Mouse (Mus musculus) frontal cortex, postnatal 25 days (tissue): ENCODE results near the gene Ccdc189.
"Not testable (repeated sequence)": the region's sequence is repeated elsewhere in the genome, so short reads cannot be mapped to it uniquely, and the experiment has no call there.

Experiments
- DNase-seq, 2 experiments: peaks; one replicate each; pipeline ENCODE4 v3.0.0; 2022; ENCODE audit warnings: low spot score in 2 of 2

The Ccdc189 gene

DNA sequence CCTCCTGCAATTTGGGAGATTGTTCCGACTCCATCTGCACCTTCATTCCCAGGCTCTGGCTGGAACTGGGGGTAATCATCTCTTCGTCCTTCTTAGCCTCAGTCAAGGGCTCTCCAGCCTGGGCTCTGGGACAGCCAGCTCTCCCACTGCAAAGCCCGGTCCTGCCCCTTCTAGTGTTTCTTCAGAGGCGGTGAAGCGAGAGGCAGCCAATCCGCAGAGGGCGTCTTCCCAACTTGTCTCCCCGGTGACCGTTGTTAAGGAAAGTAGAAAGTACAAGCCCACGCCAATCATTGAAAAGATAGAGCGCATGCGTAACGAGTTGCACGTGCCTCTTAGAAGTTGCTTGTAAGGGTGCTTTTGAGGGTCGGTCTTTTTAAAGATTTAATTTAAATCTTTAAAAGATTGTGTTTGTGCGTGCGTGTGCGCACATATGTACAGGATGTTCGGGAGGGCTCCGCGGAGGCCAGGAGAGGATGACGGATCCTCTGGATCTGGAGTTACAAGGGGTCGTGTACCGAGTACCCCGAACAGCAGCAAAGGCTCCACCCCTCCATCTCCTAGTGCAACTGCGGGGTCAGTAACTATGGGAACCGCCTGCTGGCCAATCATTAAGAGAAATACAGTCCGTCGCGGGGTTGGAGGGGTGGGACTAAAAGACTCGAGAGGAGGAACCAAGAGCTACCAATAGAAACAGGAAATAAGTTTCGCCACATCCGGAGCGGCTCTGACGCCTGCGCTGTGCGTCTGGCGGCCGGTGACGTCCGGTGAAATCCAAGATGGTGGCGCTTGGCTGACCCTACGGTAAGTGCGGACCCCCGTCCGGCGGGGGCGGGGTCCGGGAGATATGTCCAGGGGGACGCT lies at the start of gene Ccdc189, which contains the start of gene Rnf40:
TSS of gene Ccdc189 (minus strand) at position 585 of the 861 bp plus-strand sequence.
TSS of gene Rnf40 (plus strand) at position 757 of the 861 bp plus-strand sequence.
- peak; percentile 84 to 91 for DNase-seq

DNA sequence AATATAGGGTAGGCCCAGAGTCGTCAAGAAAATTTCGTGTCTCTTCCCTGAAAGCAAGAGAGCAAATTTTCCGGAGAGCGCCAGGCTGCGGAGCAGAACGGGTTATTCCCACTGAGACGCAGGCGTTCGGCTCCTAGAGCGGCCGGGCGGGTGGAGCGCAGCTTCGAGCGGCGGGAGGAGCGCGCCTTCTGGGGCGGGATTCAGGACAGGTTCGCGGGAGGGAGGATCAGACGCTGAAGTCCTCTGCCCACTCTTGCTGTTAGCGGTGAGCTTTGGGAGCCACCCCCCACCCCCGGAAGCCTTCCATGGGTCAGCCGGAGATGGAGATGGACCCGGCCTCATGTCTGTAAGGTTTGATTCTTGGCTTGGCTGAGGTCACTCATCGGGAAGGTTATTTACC lies 48.6 kb upstream of the Ccdc189 start:
- peak; percentile 65 to 67 for DNase-seq

DNA sequence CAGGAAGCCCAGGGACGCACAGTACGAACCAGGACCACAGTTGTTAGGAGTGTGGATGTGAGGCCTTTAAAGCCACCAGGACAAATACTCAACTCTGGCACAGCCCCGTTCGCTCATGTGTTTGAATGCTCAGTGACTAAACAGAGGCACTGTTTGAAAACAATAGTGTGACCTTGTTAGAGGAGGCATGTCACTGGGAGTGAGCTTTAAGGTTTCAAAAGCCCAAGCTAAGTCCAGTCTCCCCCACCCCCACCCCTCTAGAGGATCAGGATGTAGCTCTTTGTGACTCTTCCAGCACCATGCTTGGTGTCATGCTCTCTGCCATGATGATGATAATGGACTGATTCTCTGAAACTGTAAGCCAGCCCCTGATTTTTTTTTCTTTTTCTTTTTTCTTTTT lies 43.0 kb upstream of the Ccdc189 start:
- no peak for DNase-seq

DNA sequence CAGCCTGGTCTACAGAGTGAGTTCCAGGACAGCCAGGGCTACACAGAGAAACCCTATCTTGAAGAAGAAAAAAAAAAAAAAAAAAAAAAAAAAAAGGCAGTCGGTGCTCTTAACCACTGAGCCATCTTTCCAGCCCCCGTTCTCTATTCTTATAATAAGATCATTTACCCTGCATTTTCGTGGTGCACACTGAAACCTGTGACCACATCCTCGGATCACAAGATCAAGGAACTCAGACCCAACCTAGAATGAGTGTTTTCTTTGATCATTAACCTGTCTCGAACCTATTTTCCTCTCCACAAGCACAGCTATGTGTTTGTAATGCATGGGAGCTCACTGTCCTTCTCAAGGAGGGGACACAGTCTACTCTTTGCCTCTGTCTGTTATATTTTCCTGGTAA lies 40.3 kb upstream of the Ccdc189 start:
- no peak for DNase-seq

DNA sequence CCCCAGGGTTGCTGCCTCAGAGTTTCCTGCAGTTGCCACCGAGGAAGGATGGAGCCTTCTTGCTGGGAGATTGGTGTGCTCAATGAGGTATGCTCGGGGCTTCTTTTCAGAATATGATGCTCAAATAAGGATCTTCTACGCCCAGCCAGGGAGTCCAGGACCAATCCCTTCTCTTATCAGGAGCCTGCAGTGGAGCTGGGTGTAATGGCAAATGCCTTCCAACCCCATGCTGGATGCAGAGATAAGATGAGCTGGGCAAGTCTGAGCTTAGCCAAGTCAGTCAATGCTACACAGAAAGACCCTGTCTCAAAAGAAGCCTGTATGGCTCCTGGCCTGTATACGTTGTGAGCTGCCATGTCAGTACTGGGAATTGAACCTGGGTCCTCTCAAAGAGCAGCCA lies 38.1 kb upstream of the Ccdc189 start:
- DNase-seq: no peak

DNA sequence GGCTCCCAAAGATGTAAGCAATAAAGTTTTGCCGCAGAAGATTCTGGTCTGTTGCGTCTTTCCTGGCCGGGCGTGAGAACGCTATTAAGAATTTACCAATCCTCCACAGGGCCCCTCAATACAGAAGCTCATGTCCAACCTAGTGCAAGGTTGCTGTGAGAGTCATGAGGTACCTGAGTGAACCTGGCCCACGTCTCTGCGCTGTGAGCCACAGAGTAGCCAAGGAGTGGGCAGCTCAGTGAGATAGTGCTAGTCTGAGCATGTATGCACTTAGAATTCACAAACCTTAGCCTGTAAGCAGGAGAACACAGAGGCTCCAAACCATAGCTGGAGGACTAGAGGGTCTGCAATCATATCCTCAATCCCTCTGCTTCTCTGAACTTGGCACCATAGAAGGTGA lies 37.6 kb upstream of the Ccdc189 start:
- DNase-seq: no peak

DNA sequence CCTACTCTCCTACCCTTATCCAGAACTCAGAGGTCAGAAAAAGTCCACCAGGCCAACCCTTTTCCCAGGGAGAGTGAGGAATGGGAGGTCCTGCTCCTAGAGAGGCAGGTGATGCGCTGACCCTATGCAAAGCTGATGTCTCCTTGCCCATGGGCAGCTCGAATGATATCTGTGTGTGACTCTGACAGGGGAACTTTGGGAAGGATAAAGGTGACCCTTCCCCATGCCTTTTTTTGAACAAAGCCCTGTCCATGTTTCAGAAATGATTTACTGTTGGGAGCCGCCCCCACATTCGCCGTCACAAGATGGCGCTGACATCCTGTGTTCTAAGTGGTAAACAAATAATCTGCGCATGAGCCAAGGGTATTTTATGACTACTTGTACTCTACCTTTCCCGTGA lies 30.0 kb upstream of the Ccdc189 start:
- not testable (repeated sequence) for DNase-seq

DNA sequence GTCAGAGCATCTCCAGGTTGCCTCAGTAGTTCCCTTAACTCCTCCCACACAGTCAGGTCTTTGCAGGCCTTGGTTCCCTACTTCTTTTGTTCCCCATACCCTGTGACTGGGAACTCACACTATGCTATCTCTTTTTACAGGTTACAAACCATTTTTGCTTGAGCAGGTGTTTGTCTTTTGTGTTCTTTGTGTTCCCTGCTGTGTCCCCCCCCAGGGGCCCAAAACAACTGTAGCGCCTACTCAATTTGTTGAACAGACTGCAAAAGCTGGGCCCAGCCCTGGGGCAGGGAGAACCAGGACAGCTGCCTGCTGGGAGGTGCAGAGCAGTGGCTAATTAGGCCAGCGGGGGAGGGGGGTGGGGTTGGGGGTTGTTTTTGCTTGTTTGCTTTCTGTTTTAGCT lies 29.6 kb upstream of the Ccdc189 start:
- DNase-seq: no peak

DNA sequence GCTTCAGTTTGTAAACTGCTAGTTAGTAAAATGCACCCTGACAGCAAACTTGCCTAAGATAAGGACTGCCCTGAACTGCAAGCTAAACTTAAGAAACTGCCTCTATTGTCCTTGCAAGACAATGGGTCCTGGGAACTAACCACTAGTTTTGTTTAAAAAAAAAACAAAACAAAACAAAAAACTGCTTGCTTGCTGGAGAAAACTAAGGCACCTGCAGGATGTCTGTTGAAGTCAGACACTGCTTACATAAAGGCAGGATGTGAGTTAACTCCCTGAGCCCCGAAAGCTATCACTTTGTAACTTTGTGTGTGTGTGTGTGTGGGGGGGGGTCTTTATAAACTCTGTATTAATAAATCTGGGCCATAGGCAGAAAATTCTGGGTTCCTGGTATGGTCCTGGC lies 28.5 kb upstream of the Ccdc189 start:
- DNase-seq: no peak

DNA sequence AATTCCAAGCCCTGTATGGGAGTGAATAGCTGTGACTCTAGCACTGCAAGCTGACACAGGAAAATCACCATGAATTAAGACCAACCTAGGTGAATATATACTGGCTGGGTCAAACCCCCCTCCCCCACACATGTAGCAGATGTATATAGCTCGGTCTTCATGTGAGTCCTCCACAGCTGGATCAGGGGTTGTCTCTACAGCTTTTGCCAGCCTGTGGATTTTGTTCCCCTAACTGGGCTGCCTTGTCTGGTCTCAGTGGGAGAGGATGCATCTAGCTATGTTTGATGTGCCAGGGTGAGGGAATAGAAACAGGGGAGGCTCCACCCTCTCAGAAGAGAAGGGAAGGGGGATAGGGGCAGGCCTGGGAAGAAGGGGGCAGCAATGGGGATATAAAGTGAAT lies 27.9 kb upstream of the Ccdc189 start:
- DNase-seq: no peak

DNA sequence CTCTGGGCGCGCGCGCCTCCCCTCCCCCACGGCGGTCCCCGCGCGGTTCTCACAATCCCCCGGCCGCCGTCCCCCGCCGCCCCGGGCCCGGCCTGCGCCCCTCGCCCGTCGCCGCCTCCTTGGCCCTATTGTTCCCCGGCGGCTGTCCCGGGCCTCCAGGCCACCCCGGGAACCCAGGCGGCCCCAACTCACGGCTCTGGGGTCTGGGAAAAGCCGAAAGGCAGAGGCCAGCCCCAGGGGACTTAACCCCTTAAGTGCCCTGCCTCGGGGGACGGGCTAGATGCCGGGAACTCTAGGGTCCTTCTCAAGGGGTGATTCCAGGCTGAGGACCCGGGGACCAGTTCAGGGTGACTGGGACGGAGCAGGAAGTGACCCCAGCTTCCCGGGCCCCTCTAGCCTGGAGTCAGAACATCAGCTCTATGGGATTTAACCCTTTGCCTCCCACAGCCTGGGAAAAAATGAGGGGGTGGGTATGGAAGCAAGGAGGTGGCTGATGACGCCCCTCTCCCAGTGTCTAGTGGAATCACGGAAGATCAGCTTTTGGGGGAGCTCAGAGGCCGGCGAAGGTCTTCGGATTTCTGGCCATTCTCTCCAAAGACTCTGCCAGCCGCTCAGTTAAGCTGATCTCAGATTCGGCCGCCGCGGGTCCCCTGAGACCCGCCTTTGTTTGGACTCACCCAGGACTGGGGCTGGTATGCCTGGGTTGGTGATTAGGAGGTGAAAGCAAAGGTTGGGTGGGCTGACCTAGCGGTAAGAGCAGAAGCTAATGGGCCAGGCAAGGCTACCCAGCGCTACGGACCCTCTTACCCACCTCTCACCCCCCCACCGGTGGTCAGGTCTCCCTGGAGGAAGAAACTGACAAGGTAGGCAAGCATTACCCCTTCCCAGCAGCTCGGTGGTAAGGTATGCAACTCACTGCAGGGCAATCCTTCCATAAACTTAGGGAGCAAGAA lies 26.8 kb upstream of the Ccdc189 start, which contains the start of gene Zfp629:
TSS of gene Zfp629 (minus strand) at position 907 of the 953 bp plus-strand sequence.
- peak; percentile 60 to 61 for DNase-seq

DNA sequence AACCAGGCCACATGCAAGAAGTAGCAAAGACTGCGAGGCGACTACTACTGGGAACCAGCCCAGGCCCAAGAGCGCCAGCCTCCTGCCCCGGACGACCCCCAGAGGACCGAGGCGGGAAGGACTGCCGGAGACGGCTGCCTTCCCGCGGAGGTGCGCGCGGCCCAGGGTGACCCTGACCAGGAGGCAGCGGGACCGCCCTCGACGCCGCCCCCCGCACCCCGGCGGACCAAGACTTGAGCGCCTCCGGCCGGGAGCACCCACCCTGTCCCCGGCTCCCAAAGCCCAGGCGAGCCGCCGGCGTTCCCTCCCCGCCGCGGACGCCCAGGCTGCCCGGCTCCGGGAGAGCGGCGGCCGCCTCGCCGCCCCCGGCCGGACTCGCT lies 26.1 kb upstream of the Ccdc189 start:
- DNase-seq: no peak

DNA sequence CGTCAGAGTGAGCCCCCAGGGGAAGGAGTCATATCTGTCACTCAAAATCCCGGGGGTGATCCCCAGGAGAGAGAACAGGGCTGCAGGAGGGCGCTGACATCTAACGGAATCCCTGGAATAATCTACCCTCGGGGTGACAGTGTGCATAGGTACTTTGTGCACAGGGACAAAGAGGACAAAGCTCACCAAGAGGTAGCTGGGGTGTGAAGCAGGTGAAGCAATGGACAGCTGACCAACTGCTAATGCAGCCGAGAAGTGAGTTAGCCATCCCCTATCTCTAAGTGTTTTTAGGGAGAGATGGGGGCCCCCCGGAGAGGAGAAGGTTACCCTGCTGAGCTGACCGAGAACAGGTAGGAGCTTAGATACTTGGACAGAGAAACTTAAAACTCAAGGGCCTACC lies 25.7 kb upstream of the Ccdc189 start:
- no peak for DNase-seq

DNA sequence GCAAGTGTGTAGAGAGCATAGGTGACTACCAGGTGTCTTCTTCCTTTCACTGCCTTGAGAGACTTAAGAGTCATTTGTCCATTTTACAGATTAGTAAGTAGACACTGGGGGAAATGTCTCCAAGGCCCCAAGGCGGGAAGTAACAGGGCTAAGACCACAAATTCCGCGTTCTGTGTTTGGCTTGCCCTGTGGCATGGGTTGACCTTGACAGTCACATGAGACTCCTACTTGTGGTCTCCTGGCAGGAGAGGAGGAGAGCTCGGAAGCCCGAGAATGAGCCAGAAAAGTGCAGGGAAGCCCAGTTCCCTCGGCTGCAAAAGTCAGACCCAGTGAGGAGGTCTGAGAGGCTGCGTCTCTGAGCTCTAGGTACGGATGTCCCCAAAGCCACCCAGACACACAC lies 25.1 kb upstream of the Ccdc189 start:
- DNase-seq: no peak

DNA sequence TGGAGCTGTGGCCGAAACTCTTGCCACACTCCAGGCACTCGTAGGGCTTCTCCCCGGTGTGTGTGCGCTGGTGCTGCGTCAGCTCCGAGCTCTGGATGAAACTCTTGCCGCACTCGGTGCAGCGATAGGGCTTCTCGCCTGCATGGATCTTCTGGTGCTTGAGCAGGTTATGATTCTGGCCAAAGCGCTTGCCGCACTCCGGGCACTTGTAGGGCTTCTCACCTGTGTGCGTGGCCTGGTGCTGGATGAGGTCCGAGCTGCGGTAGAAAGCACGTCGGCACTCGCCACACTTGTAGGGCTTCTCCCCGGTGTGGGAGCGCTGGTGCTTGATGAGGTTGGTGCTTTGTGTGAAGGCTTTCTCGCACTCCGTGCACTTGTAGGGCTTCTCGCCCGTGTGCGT lies 23.2 kb upstream of the Ccdc189 start:
- DNase-seq: no peak

DNA sequence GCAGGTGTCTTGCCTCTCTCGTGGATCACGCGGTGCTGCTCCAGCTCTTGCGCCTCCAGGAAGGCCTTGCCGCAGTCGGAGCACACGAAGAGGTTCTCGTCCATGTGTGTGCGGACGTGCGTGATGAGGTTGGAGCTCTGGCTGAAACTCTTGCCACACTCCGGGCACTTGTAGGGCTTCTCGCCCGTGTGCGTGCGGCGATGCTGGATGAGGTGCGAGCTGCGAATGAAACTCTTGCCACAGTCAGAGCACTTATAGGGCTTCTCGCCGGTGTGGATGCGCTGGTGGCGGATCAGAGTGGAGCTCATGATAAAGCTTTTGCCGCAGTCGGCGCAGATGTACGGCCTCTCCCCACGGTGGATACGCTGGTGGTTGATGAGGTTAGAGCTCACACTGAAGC lies 22.6 kb upstream of the Ccdc189 start:
- DNase-seq: no peak

DNA sequence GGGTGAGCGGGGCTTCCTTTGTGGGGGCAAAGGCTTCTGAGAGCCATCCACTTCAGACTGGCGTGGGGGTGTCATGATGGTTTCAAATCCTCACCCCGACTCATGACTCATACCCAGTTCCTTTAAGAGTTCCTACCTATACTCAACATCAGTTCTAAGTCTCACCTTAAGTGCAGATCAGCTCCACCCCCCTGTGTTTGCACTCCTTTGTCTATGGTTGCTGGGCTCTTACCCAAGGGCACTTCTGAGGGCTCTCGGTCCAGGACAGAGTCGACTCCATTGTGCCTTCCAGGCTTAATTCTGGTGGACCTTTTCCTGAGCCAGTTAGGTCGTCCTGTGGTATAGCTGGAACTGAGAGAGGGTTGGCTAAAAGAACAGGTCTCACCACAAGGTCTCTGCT lies 18.8 kb upstream of the Ccdc189 start:
- no peak for DNase-seq

DNA sequence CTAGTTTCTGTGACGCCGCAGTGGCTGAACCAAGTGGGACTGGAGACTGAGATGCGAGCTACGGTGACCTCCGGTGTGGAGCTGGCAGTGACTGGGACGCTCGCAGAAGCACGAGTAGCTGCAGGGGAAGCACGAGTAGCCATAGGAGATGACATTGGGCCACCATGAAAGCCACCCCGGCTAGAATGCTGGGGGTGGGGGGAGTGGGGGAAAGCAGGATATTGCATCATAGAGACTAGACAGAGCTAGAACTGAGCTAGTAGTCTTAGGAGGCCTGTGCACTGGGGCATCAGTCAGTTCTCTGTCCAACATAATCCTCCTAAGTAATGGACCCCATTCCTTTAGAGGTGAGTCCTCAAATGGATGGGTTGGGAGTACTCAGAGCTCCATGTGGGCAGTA lies 15.9 kb upstream of the Ccdc189 start:
- DNase-seq: no peak

DNA sequence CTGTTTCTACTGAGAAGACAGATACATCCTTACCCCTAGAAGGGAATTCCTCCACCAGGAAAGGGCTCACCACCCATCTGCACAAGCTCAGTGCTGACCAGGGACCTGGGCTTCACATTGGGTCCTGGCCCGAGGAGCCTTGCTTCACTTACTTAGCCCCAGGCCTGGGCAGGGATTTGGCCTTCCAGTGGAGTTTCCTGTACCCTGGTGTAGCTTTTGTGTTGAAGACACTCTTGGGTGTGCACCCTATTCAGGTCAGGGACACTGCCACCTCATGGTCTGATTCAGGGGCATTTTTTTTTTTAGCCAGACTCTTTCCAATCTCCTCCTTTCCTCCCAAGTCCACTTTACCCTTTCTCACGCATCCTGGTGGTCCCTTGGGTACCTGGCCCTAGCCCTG lies 14.5 kb upstream of the Ccdc189 start:
- DNase-seq: no peak

DNA sequence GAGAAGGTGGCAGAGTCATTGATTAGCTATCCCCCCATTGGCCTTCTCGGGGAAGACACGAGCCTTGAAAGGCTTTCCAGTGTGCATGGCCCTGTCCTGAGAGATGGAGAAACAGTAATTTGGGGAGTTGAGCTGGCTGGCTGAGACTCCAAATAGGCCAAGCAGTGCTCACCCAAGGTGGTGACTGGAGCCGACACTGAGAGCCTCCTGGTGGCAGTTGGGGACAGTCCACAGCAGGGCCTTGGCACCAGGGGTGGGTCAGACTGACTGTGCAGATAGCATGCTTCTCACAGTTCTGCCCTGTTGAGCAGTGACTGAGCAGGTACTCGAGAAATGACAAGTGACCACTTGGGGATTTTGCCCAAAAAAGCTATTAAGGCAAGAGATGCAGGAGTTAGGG lies 13.3 kb upstream of the Ccdc189 start:
- DNase-seq: no peak

DNA sequence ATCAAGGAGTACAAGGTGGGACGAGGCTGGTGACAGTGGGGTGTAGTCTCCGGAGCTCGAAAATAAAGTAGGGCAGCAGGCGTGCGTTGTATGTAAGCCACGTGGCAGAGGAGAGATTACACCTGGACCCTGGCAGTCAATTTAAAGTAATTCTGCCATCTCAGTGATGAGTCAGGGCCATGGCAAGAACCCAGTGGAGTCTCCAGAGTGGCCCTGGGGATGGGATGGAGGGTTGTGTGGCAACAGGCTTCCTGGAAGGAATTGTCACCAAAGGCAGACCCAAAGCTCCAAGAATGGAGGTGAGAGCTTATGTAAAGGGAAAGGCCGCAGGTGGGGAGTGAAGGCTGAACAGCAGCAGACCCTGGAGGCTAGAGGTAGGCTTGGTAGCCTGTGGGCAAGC lies 12.2 kb upstream of the Ccdc189 start:
- no peak for DNase-seq

DNA sequence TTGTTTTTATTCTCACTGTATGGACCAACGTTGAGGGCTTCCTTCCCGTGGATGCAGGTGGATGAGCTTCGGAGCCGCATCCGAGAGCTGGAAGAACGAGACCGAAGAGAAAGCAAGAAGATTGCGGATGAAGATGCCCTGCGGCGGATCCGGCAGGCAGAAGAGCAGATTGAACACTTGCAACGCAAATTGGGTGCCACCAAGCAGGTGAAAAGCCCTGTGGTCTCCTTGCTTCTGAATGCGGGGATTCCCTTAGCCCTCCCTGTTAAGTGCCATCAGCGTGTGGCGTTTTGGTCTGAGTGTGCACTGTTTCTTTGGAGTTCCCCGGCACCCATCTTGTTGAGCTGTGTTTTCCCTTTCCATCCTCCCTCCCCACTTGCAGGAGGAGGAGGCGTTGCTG lies 8.4 kb upstream of the Ccdc189 start:
- no peak for DNase-seq

DNA sequence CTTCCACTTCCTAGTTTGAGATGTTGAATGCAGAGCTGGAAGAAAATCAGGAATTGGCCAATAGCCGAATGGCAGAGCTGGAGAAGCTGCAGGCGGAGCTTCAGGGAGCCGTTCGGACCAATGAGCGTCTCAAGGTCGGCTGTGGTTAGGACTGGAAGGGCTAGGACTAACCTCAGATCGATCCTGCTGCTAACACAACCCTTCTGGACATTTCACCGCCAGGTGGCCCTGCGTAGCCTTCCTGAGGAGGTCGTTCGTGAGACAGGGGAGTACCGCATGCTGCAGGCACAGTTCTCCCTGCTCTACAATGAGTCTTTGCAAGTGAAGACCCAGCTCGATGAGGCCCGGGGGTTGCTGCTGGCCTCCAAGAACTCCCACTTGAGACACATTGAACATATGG lies 4.2 kb upstream of the Ccdc189 start:
- no peak for DNase-seq
